Mouse (Mus musculus) limb, embryonic 14.5 days (tissue): ENCODE measurements at regions not wholly inside any gene's neighbourhood (a gene's known extent, or its start where the extent isn't known, plus 50 kb on each side); places are given as distances from the start of the nearest gene placed in this dataset.
A peak's percentile ranks its signal among the peaks of the same experiment; 100 is the strongest.

Source experiments
- ATAC-seq: fragments of 200-750 bp; cut with Nextera tagmentation; 2 replicates; pipeline ENCODE4 v1.8.0; 2017; ENCODE audit warnings: low read depth, moderate number of reproducible peaks, moderate TSS enrichment; ENCODE audit not compliant: low FRiP score
- DNase-seq: peaks from one replicate; pipeline ENCODE4 v3.0.0-alpha.2; 2015; ENCODE audit warnings: low spot score
- H3K27ac ChIP-seq: fragments of 300-500 bp; sonication (generic); replicated peaks from 2 replicates; pipeline ENCODE4 v1.5.1; 2014; ENCODE audit warnings: low read depth, mild to moderate bottlenecking, low read length, moderate library complexity, mixed read lengths
- H3K27me3 ChIP-seq: fragments of 300-500 bp; sonication (generic); 2 replicates; pipeline ENCODE4 v1.6.1; 2014; ENCODE audit warnings: low read length, mixed read lengths; ENCODE audit not compliant: control insufficient read depth, insufficient read depth
- H3K36me3 ChIP-seq: fragments of 300-500 bp; sonication (generic); 2 replicates; pipeline ENCODE4 v1.6.1; 2014; ENCODE audit warnings: mild to moderate bottlenecking, low read length, moderate library complexity, mixed read lengths; ENCODE audit not compliant: control insufficient read depth, insufficient read depth
- H3K4me1 ChIP-seq: fragments of 300-500 bp; sonication (generic); 2 replicates; pipeline ENCODE4 v1.6.1; 2014; ENCODE audit warnings: antibody characterized with exemption, low read length, mixed read lengths; ENCODE audit not compliant: control insufficient read depth, insufficient read depth
- H3K4me2 ChIP-seq: fragments of 300-500 bp; sonication (generic); replicated peaks from 2 replicates; pipeline ENCODE4 v1.6.1; 2014; ENCODE audit warnings: low read depth, mild to moderate bottlenecking, low read length, moderate library complexity; ENCODE audit not compliant: severe bottlenecking
- H3K4me3 ChIP-seq: fragments of 300-500 bp; sonication (generic); replicated peaks from 2 replicates; pipeline ENCODE4 v1.5.1; 2014; ENCODE audit warnings: low read length
- H3K9ac ChIP-seq: fragments of 300-500 bp; sonication (generic); 2 replicates; pipeline ENCODE4 v1.6.1; 2014; ENCODE audit warnings: mild to moderate bottlenecking, low read depth, low read length, moderate library complexity; ENCODE audit not compliant: severe bottlenecking
- H3K9me3 ChIP-seq: fragments of 300-500 bp; sonication (generic); 2 replicates; pipeline ENCODE4 v1.6.1; 2016; ENCODE audit warnings: low read length; ENCODE audit not compliant: control insufficient read depth
- POLR2A ChIP-seq: fragments of 200-500 bp; IDR thresholded peaks from 2 replicates; pipeline ENCODE4 v1.8.0; 2012; ENCODE audit warnings: inconsistent platforms, mild to moderate bottlenecking, moderate library complexity, borderline replicate concordance; ENCODE audit not compliant: insufficient read depth, insufficient read length; ENCODE audit errors: extremely low read depth
- WGBS: fragments of 180-500 bp; shearing (Covaris S2); extraction: QIAGEN DNeasy Blood & Tissue Kit; methylation state at CpG from one replicate; pipeline ENCODE4 v1.1.7; 2014; 5-methylcytosine and 5-hydroxymethylcytosine counted together

DNA sequence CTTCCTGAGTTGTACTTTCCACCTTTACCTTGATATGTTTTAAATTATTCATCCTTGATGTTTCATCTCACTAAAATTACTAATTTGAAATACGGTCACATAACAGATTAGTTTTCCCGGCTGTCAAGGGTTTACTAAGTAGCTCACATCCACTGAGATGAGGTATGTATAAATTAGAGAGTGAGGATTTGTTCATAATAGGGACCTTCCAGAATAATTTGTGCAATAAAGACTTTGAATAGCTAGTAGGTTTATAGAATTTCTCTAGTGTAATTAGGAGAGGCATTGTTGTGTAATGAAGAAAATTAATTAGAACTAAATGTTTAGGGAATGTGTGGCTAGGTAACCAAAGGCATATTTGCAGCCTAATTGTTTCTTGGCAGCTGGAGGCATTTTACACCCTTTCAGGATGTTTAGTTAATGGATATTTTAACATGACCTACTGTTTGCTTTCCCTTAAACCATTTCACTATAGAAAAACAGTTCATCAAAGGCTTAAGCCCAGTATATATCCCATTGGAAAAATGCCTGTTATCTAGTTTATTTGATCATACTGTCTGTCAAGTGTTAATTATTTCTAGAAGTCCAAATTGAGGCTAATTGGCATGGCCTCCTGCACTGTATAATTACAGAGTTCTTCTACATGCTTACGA lies 70.8 kb downstream of the Mat2b start:
- H3K27ac ChIP-seq = no peak overlapping the region
- 62% methylated on average over 3 of the region's 3 CpGs for WGBS

GRCm38 (mm10) chr11:40620036-40620435 lies 75.0 kb downstream of the Mat2b start:
- Histone ChIP-seq H3K27me3 (no peaks in the 10 kb centered on the region), H3K9ac (no peak overlapping the region), H3K9me3 (no peaks in the 10 kb centered on the region), H3K4me3 (no peak overlapping the region), H3K27ac (no peak overlapping the region), H3K4me1 (no peaks in the 10 kb centered on the region), H3K4me2 (no peak overlapping the region), H3K36me3 (no peaks in the 10 kb centered on the region)
- DNase-seq (no peak), ATAC-seq (no peak)
- no peak for TF ChIP-seq POLR2A
- WGBS = 62% methylated on average over 7 of the region's 7 CpGs

More for the DNA sequence above, 70.8 kb downstream of the Mat2b start:
- Histone ChIP-seq H3K4me2 (no peak overlapping the region), H3K4me1 (no peaks in the 10 kb centered on the region), H3K9me3 (no peaks in the 10 kb centered on the region), H3K27me3 (no peaks in the 10 kb centered on the region), H3K36me3 (no peaks in the 10 kb centered on the region), H3K4me3 (no peak overlapping the region), H3K9ac (no peak overlapping the region)
- no peak for ATAC-seq
- no peak for TF ChIP-seq POLR2A
- DNase-seq = peak; percentile 2

GRCm38 (mm10) chr11:40603008-40603407 lies 92.0 kb downstream of the Mat2b start:
- no peak overlapping the region for H3K4me2 ChIP-seq
- no peaks in the 10 kb centered on the region for H3K4me1 ChIP-seq
- H3K36me3 ChIP-seq = no peaks in the 10 kb centered on the region
- no peak for TF ChIP-seq POLR2A
- no peak for DNase-seq
- H3K27ac ChIP-seq = no peak overlapping the region
- WGBS = 95% methylated on average over 9 of the region's 9 CpGs
- no peak for ATAC-seq
- H3K4me3 ChIP-seq = no peak overlapping the region
- no peak overlapping the region for H3K9ac ChIP-seq
- no peaks in the 10 kb centered on the region for H3K9me3 ChIP-seq
- no peaks in the 10 kb centered on the region for H3K27me3 ChIP-seq

DNA sequence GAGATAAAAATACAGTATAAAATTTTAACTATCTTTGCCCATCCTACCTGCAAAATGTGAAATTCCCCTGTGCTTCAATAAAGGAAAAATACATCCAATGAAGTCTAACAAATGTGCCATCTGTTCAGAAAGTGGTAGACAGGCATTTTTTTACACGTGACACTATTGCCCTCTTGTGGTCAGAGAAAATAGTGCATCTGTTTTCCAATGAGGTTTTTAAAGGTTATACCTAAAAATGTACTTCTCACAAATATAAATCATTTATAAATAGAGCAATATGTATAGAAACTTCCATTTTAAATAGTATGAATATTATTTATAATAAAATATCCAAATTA lies 93.5 kb downstream of the Mat2b start:
- Histone ChIP-seq H3K27ac (no peak overlapping the region), H3K4me1 (no peaks in the 10 kb centered on the region), H3K27me3 (no peaks in the 10 kb centered on the region), H3K9me3 (no peaks in the 10 kb centered on the region), H3K4me3 (no peak overlapping the region), H3K4me2 (no peak overlapping the region), H3K36me3 (no peaks in the 10 kb centered on the region), H3K9ac (no peak overlapping the region)
- peak; percentile 69 for DNase-seq
- 0% methylated on average over 1 of the region's 1 CpGs for WGBS
- ATAC-seq = no peak
- TF ChIP-seq POLR2A = no peak

GRCm38 (mm10) chr11:40600773-40601571 lies 94.0 kb downstream of the Mat2b start:
- Histone ChIP-seq H3K4me2 (no peak overlapping the region), H3K4me3 (no peak overlapping the region), H3K27me3 (no peaks in the 10 kb centered on the region)

More at GRCm38 (mm10) chr11:40600773-40601571, 94.0 kb downstream of the Mat2b start:
- no peak for TF ChIP-seq POLR2A
- Histone ChIP-seq H3K9ac (no peak overlapping the region), H3K9me3 (no peaks in the 10 kb centered on the region), H3K27ac (no peak overlapping the region), H3K36me3 (no peaks in the 10 kb centered on the region), H3K4me1 (no peaks in the 10 kb centered on the region)
- WGBS = 11% methylated on average over 11 of the region's 11 CpGs
- DNase-seq (no peak), ATAC-seq (no peak)
